Mouse (Mus musculus): ENCODE measurements at regions not wholly inside any gene's neighbourhood (a gene's known extent, or its start where the extent isn't known, plus 50 kb on each side); places are given as distances from the start of the nearest gene placed in this dataset.
"Not testable (repeated sequence)": the region's sequence is repeated elsewhere in the genome, so short reads cannot be mapped to it uniquely, and the experiment has no call there.

DNA sequence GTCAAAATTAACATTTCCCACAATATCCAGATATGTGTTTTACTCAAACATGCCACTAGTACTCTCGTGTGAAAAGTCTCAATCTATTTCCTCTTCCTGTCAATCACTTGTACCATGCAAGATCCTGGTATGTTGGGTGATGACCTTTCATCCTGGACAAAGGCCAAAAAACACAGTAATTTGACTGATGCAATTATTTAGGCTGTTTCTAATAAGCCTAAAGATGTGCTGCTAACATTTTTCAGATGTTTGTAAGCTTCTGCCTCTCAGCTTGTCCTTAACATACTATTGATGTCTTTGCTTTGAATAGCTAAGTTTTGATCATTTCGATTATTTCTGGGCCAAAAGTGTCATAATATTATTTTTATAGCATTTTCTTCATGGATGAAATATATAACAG is 418.4 kb upstream of the Arrdc4 start:
- Histone ChIP-seq H3K27ac (no peak overlapping the region), H3K4me3 (no peak overlapping the region), H3K36me3 (replicated peaks) (no peaks in the 10 kb centered on the region), H3K4me1 (no peaks in the 10 kb centered on the region), H3K27me3 (ENCODE audit: poor library complexity, severe bottlenecking) (no peaks in the 10 kb centered on the region), H3K9me3 (no peaks in the 10 kb centered on the region)
- WGBS: 54% methylated on average over 2 of the region's 2 CpGs
- DNase-seq (ENCODE audit: extremely low spot score, low spot score): no peak

DNA sequence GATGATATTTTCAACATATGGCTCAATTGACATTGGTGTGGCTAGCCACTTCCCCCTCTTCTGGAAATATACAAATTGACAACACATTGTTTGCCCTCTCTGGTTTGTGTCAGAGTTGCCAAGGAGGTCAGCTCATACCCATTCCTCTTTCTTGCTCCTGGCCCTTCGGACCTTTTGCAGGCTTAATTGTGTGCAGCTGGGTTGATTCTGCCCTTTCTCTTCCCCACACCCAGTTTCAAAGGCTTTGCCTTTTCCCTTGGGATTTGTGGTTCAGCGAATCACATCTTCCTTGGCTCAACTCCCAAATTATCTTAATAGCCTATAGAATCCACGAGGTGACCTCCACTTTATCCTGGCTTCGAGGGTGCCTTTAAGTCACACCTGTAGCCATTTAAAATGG is 412.9 kb upstream of the Arrdc4 start:
- Histone ChIP-seq H3K4me3 (no peak overlapping the region), H3K36me3 (replicated peaks) (no peaks in the 10 kb centered on the region), H3K27ac (no peak overlapping the region), H3K4me1 (no peaks in the 10 kb centered on the region), H3K9me3 (no peaks in the 10 kb centered on the region), H3K27me3 (ENCODE audit: poor library complexity, severe bottlenecking) (no peaks in the 10 kb centered on the region)
- no peak for DNase-seq (ENCODE audit: extremely low spot score, low spot score)
- WGBS: 67% methylated on average over 4 of the region's 4 CpGs

DNA sequence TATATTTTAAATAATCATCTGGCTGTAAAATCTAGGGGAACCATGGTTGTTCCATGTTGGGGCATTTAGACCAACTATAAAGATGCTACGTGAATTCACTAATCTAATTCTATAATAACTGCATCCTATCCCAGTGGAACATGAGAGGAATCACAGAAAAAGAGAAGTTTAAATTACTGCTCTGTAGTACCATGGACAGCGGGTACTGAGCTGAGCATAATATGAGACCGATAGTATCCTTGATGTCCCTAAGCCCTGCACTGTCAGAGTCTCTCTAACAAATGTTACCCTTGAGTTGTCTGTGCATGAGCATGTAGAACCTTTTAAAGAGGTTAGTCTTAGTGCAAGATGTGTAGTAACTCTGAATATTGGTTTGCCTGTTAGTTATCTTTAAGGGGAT is 393.3 kb upstream of the Arrdc4 start:
- Histone ChIP-seq H3K4me1 (no peaks in the 10 kb centered on the region), H3K27ac (no peak overlapping the region), H3K4me3 (no peak overlapping the region), H3K27me3 (ENCODE audit: poor library complexity, severe bottlenecking) (no peaks in the 10 kb centered on the region), H3K9me3 (no peaks in the 10 kb centered on the region), H3K36me3 (replicated peaks) (no peaks in the 10 kb centered on the region)
- no peak for DNase-seq (ENCODE audit: extremely low spot score, low spot score)
- 89% methylated on average over 3 of the region's 3 CpGs for WGBS

DNA sequence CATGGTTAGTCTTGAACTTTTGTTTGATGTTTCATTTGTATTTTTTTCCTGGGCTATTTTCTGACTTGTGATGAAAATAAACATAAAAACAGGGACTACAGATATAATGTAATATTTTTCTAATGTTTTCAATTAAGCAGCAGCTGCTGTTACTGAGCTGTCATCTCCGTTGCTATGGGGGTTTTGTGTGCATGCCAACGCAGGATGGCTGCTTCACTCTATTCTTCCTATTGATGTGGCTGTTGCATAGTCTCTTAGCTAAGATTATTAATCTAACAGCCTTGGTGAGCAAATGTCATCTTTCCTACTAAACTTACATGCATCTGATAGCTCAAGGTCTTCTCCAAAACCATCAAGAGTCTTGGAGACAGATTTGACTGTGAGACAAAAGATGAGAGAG is 384.4 kb upstream of the Arrdc4 start:
- Histone ChIP-seq H3K27ac (no peak overlapping the region), H3K4me1 (no peaks in the 10 kb centered on the region), H3K27me3 (ENCODE audit: poor library complexity, severe bottlenecking) (no peaks in the 10 kb centered on the region), H3K4me3 (no peak overlapping the region), H3K36me3 (replicated peaks) (no peaks in the 10 kb centered on the region), H3K9me3 (no peaks in the 10 kb centered on the region)
- no peak for DNase-seq (ENCODE audit: extremely low spot score, low spot score)
- WGBS: 87% methylated on average over 2 of the region's 2 CpGs

DNA sequence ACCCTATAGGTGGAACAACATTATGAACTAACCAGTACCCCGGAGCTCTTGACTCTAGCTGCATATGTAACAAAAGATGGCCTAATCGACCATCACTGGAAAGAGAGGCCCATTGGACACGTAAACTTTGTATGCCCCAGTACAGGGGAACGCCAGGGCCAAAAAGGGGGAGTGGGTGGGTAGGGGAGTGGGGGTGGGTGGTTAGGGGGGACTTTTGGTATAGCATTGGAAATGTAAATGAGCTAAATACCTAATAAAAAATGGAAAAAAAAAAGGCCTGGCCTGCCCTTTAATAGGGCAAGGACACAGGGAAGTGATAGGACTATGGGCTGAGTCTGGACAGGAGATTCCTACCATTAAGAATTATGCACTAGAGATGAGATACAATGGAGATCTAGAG is 352.7 kb upstream of the Arrdc4 start:
- not testable (repeated sequence) for H3K4me3 ChIP-seq; H3K27me3 ChIP-seq (ENCODE audit: poor library complexity, severe bottlenecking); H3K27ac ChIP-seq; DNase-seq (ENCODE audit: extremely low spot score, low spot score); H3K36me3 ChIP-seq (replicated peaks); H3K9me3 ChIP-seq
- peaks cover 12% of the 10 kb centered on the region for H3K4me1 ChIP-seq
- WGBS: 100% methylated on average over 2 of the region's 4 CpGs

DNA sequence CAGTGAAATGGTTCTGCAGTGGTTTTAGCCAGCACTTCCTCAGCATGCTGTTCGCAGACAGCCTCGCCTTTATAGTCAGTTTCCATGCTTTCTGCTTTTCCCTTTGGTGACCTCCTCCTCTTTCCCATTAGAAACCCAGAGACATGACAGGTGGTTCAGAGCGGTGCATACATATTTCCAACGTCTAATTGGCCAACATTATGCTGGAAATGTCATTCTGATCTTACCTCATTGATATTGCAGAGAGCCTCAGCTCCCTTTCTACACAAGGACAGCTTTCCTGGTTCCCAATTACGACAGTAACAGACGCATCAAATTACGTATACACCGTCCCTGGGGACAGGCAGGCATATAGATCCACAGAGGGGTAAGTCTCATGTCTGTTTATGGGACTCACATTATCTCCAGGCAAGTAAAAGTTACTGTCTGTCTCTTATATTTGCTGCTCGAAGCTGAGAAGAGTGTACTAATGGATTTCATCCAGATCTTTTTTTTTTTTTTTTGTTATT is 348.6 kb upstream of the Arrdc4 start:
- Histone ChIP-seq H3K4me3 (no peak overlapping the region), H3K27ac (no peak overlapping the region), H3K36me3 (replicated peaks) (no peaks in the 10 kb centered on the region), H3K9me3 (no peaks in the 10 kb centered on the region), H3K4me1 (peaks cover 12% of the 10 kb centered on the region), H3K27me3 (ENCODE audit: poor library complexity, severe bottlenecking) (no peaks in the 10 kb centered on the region)
- no peak for DNase-seq (ENCODE audit: extremely low spot score, low spot score)
- WGBS: 70% methylated on average over 9 of the region's 9 CpGs

DNA sequence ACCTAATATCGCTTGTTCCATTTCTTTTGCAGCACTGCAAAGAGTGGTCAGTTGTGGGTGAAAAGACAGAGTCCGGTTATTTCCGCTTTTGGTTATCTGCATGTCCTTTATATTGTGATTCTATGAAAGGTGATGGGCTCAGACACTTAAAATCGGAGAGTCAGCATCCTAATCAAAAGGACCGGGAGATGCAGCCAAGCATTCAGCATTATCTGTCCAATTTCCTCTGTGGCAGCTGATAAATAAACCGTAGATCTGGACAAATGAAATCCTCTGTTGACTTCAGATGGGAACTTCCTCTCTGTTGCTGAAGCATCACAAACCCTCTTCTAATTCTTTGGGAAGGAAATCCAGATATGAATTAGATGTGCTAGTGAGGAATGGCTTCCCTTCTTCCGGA is 325.7 kb upstream of the Arrdc4 start:
- H3K27ac ChIP-seq: no peak overlapping the region
- no peaks in the 10 kb centered on the region for H3K27me3 ChIP-seq (ENCODE audit: poor library complexity, severe bottlenecking)
- no peak overlapping the region for H3K4me3 ChIP-seq
- 88% methylated on average over 7 of the region's 7 CpGs for WGBS
- no peaks in the 10 kb centered on the region for H3K9me3 ChIP-seq
- DNase-seq (ENCODE audit: extremely low spot score, low spot score): no peak
- H3K36me3 ChIP-seq (replicated peaks): no peaks in the 10 kb centered on the region
- no peaks in the 10 kb centered on the region for H3K4me1 ChIP-seq

DNA sequence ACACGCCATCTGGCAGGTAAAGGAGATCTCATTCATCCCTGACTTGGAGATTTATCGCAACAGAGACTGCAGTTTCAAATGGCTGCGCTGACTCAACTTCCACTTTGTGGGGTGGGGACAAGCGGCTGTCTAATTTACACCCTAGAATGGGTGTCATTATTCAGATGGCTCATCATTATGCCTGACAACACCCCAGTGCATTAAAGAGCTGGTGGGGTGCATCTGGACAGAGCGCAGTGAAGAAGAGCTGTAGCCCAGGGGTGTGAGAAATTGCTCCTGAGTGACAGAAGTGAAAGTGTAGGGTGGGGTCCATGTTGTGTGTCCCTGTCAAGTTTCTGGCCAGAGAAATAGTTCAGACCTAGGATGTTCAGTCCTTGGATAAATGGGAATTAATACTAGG is 314.0 kb upstream of the Arrdc4 start:
- H3K4me3 ChIP-seq: no peak overlapping the region
- no peaks in the 10 kb centered on the region for H3K9me3 ChIP-seq
- H3K36me3 ChIP-seq (replicated peaks): no peaks in the 10 kb centered on the region
- WGBS: 91% methylated on average over 5 of the region's 5 CpGs
- H3K4me1 ChIP-seq: peaks cover 6% of the 10 kb centered on the region; the same call in 1 of the 2 replicates
- DNase-seq (ENCODE audit: extremely low spot score, low spot score): no peak
- 0 out of 2 replicates have a peak overlapping the region, but pooled peaks have one; percentile 26 for H3K27ac ChIP-seq
- no peaks in the 10 kb centered on the region for H3K27me3 ChIP-seq (ENCODE audit: poor library complexity, severe bottlenecking)

DNA sequence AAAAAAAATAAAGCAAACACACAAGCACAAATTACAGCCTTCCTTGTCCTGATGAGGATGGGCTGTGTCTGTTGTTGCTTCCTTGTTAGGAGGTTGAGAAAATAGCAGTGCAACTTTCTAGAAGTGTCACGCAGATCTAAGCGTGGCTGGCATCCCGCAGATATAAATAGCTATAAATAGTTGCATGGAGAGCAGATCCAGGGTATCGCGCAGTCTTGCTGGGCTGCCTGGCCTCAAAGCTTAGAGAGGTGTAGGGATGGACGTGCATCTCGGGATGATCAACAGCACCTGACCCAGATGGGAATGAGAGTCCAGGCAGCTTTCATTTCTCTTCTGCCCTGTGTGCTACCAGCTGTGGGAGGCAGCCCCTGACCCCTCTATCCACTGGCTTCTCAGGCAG is 313.5 kb upstream of the Arrdc4 start:
- peak overlapping the region; percentile 26; the same call in 1 of the 2 replicates for H3K27ac ChIP-seq

DNA sequence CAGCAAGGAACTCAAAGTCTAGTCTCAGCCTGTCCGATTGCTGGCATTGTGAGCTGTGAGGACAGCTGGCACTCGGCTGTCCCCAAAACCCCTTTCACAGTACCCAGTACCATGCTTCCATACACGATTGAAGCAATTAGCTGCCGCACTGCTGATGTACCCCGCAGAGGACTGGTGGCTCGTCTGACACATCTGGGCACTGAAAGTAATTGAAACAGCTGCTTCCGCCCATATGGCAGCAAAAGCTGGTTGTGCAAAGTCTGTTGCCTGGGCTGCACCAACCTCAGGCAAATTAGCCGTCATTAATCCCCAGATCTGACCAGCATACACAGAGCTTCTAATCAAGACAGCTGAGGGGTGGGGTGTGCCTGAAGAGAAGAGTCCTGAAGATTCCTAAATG is 313.1 kb upstream of the Arrdc4 start:
- Histone ChIP-seq H3K27ac (no peak overlapping the region), H3K4me3 (no peak overlapping the region), H3K4me1 (peaks cover 7% of the 10 kb centered on the region; the same call in 1 of the 2 replicates), H3K36me3 (replicated peaks) (no peaks in the 10 kb centered on the region), H3K27me3 (ENCODE audit: poor library complexity, severe bottlenecking) (no peaks in the 10 kb centered on the region), H3K9me3 (no peaks in the 10 kb centered on the region)
- WGBS: 75% methylated on average over 8 of the region's 8 CpGs
- DNase-seq (ENCODE audit: extremely low spot score, low spot score): no peak

More for the DNA sequence above, 313.5 kb upstream of the Arrdc4 start:
- H3K27me3 ChIP-seq (ENCODE audit: poor library complexity, severe bottlenecking): no peaks in the 10 kb centered on the region
- H3K9me3 ChIP-seq: no peaks in the 10 kb centered on the region
- peaks cover 6% of the 10 kb centered on the region; the same call in 1 of the 2 replicates for H3K4me1 ChIP-seq
- no peak for DNase-seq (ENCODE audit: extremely low spot score, low spot score)
- no peaks in the 10 kb centered on the region for H3K36me3 ChIP-seq (replicated peaks)
- H3K4me3 ChIP-seq: no peak overlapping the region
- 93% methylated on average over 7 of the region's 7 CpGs for WGBS

DNA sequence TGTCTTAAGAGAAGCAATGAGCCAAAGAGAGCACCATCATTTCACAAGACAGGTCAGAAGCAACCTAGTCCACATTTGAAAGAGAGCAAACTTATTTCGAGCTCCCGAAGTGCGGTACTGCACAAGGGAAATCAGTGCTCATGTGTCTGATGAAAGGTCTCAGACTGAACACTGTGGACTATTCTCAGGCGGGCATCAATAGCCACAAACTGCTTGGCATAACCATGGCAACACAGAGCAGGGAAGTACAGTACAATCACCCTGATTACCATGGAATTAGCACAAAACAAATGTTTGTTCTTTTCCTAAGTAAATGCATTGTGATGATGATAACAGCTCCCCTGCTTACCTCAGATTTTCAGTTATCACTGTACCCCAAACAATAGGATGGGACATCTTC is 312.2 kb upstream of the Arrdc4 start:
- Histone ChIP-seq H3K36me3 (replicated peaks) (no peaks in the 10 kb centered on the region), H3K4me1 (peaks cover 13% of the 10 kb centered on the region; the same call in 1 of the 2 replicates), H3K4me3 (no peak overlapping the region), H3K27me3 (ENCODE audit: poor library complexity, severe bottlenecking) (no peaks in the 10 kb centered on the region), H3K9me3 (no peaks in the 10 kb centered on the region), H3K27ac (no peak overlapping the region)
- DNase-seq (ENCODE audit: extremely low spot score, low spot score): no peak
- 94% methylated on average over 4 of the region's 4 CpGs for WGBS

DNA sequence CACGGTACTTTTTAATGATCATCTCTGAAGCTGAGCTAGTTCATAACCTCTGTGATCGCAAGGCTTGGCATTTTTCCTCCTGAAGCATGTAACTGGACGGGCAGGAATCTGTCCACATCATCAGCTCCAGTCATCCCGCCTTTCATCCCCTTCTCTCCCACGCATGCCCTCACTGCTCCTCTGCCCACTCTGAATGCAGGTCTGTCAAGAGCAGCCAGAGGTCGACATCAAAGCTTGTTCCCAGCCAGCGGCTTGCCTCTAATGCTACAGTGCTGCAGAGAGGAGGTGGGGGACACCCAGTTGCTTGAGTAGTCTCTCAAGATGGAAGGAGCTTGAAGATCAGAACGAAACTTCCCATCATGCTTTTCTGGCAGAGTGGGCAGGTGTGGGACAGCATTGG is 267.5 kb upstream of the Arrdc4 start:
- Histone ChIP-seq H3K27me3 (ENCODE audit: poor library complexity, severe bottlenecking) (no peaks in the 10 kb centered on the region), H3K27ac (no peak overlapping the region), H3K9me3 (no peaks in the 10 kb centered on the region), H3K36me3 (replicated peaks) (no peaks in the 10 kb centered on the region), H3K4me1 (peaks cover 5% of the 10 kb centered on the region), H3K4me3 (no peak overlapping the region)
- no peak for DNase-seq (ENCODE audit: extremely low spot score, low spot score)
- 63% methylated on average over 8 of the region's 8 CpGs for WGBS

DNA sequence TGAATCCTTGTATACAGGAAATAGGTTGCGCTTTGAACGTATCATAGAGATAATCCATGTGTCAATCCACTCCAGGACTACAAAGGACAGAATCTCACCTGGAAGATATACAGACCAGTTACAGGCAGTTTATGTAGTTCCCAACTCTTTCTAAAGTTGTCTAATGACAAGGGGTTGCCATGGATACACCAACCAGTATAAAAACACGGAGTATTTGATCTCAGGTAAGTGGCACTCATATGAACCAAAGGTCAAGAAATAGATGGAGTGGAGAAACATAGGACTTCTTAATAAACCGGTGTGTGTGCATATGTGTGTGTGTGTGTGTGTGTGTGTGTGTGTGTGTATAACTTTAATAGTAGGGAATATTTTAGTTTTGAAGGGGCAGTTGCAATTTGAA is 266.0 kb upstream of the Arrdc4 start:
- H3K36me3 ChIP-seq (replicated peaks): no peaks in the 10 kb centered on the region
- H3K9me3 ChIP-seq: no peaks in the 10 kb centered on the region
- no peak overlapping the region for H3K4me3 ChIP-seq
- H3K4me1 ChIP-seq: peaks cover 5% of the 10 kb centered on the region
- H3K27ac ChIP-seq: no peak overlapping the region
- H3K27me3 ChIP-seq (ENCODE audit: poor library complexity, severe bottlenecking): no peaks in the 10 kb centered on the region
- 89% methylated on average over 4 of the region's 4 CpGs for WGBS
- DNase-seq (ENCODE audit: extremely low spot score, low spot score): no peak

DNA sequence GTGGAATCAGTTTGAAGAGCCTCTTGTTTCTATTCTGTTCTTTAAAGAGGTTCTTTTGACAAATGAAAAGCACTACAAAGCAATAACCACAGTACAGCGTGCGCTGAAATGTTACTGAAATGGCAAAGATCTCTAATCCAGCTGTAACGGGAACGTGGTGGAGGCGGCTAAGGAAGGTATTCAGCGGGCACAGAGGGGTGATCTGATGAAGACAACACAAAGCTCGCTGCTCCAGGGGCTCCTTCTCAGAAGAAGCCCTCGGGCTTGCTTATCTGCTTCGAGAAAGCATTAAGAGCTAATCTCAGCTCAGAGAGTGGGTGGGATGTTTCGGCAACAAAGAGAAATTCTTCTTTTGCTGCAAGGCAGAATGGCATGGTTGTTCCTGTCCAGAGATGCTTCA is 258.2 kb upstream of the Arrdc4 start:
- no peaks in the 10 kb centered on the region for H3K27me3 ChIP-seq (ENCODE audit: poor library complexity, severe bottlenecking)
- H3K9me3 ChIP-seq: no peaks in the 10 kb centered on the region
- H3K4me3 ChIP-seq: no peak overlapping the region
- H3K4me1 ChIP-seq: peaks cover 4% of the 10 kb centered on the region; the same call in 1 of the 2 replicates
- 40% methylated on average over 10 of the region's 10 CpGs for WGBS
- DNase-seq (ENCODE audit: extremely low spot score, low spot score): no peak
- H3K27ac ChIP-seq: no peak overlapping the region
- H3K36me3 ChIP-seq (replicated peaks): no peaks in the 10 kb centered on the region
